Mouse (Mus musculus) midbrain, embryonic 15.5 days (tissue): ENCODE results near the gene Gm10061. TPM values are rescaled to one million over a fixed set of nuclear protein-coding genes. Genes with fewer than 3 reads are reported as not detected.
"Not testable (repeated sequence)": the region's sequence is repeated elsewhere in the genome, so short reads cannot be mapped to it uniquely, and the experiment has no call there.

ENCODE experiments used
- ATAC-seq: fragments of 200-750 bp; cut with Nextera tagmentation; replicated peaks from 2 replicates; pipeline ENCODE4 v1.8.0; 2017; ENCODE audit warnings: moderate TSS enrichment
- H3K27ac ChIP-seq: fragments of 300-500 bp; sonication (generic); 2 replicates; pipeline ENCODE4 v1.5.1; 2015; ENCODE audit warnings: mild to moderate bottlenecking, inconsistent platforms
- H3K27me3 ChIP-seq: fragments of 300-500 bp; sonication (generic); replicated peaks from 2 replicates; pipeline ENCODE4 v1.6.1; 2015; ENCODE audit warnings: inconsistent platforms
- H3K36me3 ChIP-seq: fragments of 300-500 bp; sonication (generic); replicated peaks from 2 replicates; pipeline ENCODE4 v1.6.1; 2015; ENCODE audit warnings: inconsistent platforms
- H3K4me1 ChIP-seq: fragments of 300-500 bp; sonication (generic); 2 replicates; pipeline ENCODE4 v1.6.1; 2015; ENCODE audit warnings: inconsistent platforms
- H3K4me2 ChIP-seq: fragments of 300-500 bp; sonication (generic); 2 replicates; pipeline ENCODE4 v1.6.1; 2015; ENCODE audit warnings: inconsistent platforms, mild to moderate bottlenecking, moderate library complexity
- H3K4me3 ChIP-seq: fragments of 300-500 bp; sonication (generic); 2 replicates; pipeline ENCODE4 v1.5.1; 2015; ENCODE audit warnings: mild to moderate bottlenecking, inconsistent platforms
- H3K9ac ChIP-seq: fragments of 300-500 bp; sonication (generic); 2 replicates; pipeline ENCODE4 v1.6.1; 2015; ENCODE audit warnings: mild to moderate bottlenecking, inconsistent platforms
- H3K9me3 ChIP-seq: fragments of 300-500 bp; sonication (generic); 2 replicates; pipeline ENCODE4 v1.6.1; 2016; ENCODE audit warnings: inconsistent platforms
- WGBS: fragments of 180-500 bp; shearing (Covaris S2); methylation state at CpG from one replicate; pipeline ENCODE4 v1.1.7; 2015; ENCODE audit warnings: mixed read lengths; 5-methylcytosine and 5-hydroxymethylcytosine counted together
- polyA plus RNA-seq: library from polyadenylated mRNA; unstranded; fragments of >200 nt; fragmentation: Nextera tagmentation; extraction: Ambion mirVana; gene quantifications from 2 replicates; pipeline ENCODE4 v1.2.1, GENCODE M21; 2015

Gene Gm10061
- polyA plus RNA-seq, result not detected in 2 replicates

DNA sequence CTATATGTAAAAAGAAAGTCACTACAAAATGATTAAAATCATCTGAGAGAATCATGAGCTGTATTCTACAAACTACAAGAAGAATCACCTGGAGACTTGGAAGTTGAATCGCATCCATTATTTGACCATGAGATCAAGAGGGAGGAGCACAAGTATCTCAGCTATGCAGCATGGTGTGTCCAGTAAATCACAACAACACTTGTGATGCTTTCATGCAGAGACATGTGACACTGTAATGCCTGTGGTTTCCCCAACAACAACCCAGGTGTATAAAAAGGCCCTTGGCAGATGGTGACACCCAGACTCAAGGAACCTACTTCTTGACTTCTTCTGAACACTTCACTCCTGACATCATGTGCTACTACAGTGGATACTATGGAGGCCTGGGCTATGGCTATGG is at the start of gene Gm10061:
Gene Gm10061, plus strand, starts transcription at position 301 of the 400 bp plus-strand sequence.
- Histone ChIP-seq H3K9me3 (no peaks in the 10 kb centered on the region), H3K36me3 (no peaks in the 10 kb centered on the region), H3K4me1 (no peaks in the 10 kb centered on the region), H3K4me3 (no peak within 1 kb of the TSS), H3K9ac (no peak within 1 kb of the TSS), H3K27me3 (no peaks in the 10 kb centered on the region), H3K4me2 (no peak within 1 kb of the TSS), H3K27ac (no peak within 1 kb of the TSS)
- 96% methylated on average over 1 of the region's 1 CpGs for WGBS
- ATAC-seq, result no peak

DNA sequence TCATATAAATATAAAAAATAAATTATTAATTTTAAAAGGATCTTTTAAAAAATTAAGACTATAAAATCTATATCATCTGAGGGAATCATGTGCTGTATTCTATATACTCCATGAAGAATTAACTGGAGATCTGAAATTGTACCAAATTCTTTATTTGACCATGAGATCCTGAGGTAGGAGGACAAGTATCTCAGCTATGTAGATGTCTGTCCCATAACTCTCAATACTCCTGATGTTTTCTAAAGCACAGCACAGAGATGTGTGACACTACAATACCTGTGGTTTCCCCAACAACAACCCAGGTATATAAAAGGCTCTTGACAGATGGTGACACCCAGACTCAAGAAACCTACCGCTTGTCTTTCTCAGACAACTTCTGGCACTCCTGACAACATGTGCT is 10.3 kb upstream of the Gm10061 start, which contains the start of gene Gm6358:
Gene Gm6358, plus strand, starts transcription at position 301 of the 400 bp plus-strand sequence.
- Histone ChIP-seq H3K36me3 (no peaks in the 10 kb centered on the region), H3K4me3 (no peak within 1 kb of the TSS), H3K27ac (no peak within 1 kb of the TSS), H3K4me1 (no peaks in the 10 kb centered on the region), H3K9me3 (no peaks in the 10 kb centered on the region), H3K9ac (no peak within 1 kb of the TSS), H3K27me3 (no peaks in the 10 kb centered on the region), H3K4me2 (no peak within 1 kb of the TSS)
- 98% methylated on average over 1 of the region's 1 CpGs for WGBS
- ATAC-seq, result no peak

DNA sequence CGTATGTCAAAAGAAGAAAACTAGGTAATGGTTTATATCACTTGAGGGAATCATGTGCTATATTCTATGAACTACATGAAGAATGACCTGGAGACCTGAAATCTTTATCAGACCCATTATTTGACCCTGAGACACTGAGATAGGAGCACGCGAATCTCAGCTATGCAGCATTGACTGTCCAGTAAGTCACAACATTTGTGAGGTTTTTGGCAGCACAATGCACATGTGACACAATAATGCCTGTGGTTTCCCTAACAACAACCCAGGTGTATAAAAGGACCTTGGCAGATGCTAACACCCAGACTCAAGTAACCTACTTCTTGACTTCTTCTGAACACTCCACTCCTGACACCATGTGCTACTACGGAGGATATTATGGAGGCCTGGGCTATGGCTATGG is 6.8 kb downstream of the Gm10061 start, which contains the start of gene Gm9789:
Gene Gm9789, plus strand, starts transcription at position 301 of the 400 bp plus-strand sequence.
- no peak for ATAC-seq

GRCm38 (mm10) chr16:89169190-89169589 is 18.3 kb downstream of the Gm10061 start, which contains the start of gene Gm7735:
Gm7735 (plus strand) TSS chr16:89169490.
- H3K9me3 ChIP-seq, ATAC-seq, H3K27me3 ChIP-seq, H3K9ac ChIP-seq, H3K27ac ChIP-seq, H3K4me1 ChIP-seq, H3K4me2 ChIP-seq, H3K36me3 ChIP-seq, H3K4me3 ChIP-seq: not testable (repeated sequence)

More for the DNA sequence above, 6.8 kb downstream of the Gm10061 start, which contains the start of gene Gm9789:
- no peak within 1 kb of the TSS for H3K27ac ChIP-seq
- H3K4me1 ChIP-seq, result no peaks in the 10 kb centered on the region
- no peak within 1 kb of the TSS for H3K4me2 ChIP-seq
- 94% methylated on average over 4 of the region's 4 CpGs for WGBS
- H3K4me3 ChIP-seq, result no peak within 1 kb of the TSS
- H3K36me3 ChIP-seq, result no peaks in the 10 kb centered on the region
- H3K9ac ChIP-seq, result no peak within 1 kb of the TSS
- no peaks in the 10 kb centered on the region for H3K9me3 ChIP-seq
- no peaks in the 10 kb centered on the region for H3K27me3 ChIP-seq

- Histone ChIP-seq H3K9me3 (no peaks in the 10 kb centered on the region), H3K4me2 (no peak within 1 kb of the TSS), H3K4me3 (no peak within 1 kb of the TSS), H3K4me1 (no peaks in the 10 kb centered on the region), H3K9ac (no peak within 1 kb of the TSS), H3K27ac (no peak within 1 kb of the TSS), H3K27me3 (no peaks in the 10 kb centered on the region), H3K36me3 (no peaks in the 10 kb centered on the region)
- no peak for ATAC-seq
- 65% methylated on average over 2 of the region's 2 CpGs for WGBS
Observed at GRCm38 (mm10) chr16:89174435-89174834, 23.5 kb downstream of the Gm10061 start, which contains the start of gene 1110057P08Rik. 1110057P08Rik (plus strand) TSS chr16:89174735.

DNA sequence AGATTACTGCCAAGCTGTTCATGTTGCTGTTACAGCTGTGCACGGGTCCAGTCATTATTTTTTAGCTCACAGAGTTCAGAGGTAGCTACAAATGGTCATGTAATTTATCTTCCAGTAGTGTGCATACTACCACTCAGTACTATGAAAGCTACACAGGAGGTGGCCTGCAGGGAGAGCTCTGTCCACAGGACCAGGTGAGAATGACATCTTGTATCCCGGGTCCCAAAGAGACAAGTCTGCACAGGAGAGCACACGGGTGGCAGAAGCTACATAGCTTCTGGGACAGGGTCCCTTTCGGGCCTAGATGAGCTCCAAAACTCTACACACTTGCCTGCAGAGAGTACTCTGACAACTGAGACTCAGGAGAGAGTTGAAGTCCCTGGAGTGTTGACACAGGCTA is 37.7 kb downstream of the Gm10061 start:
- no peaks in the 10 kb centered on the region for H3K36me3 ChIP-seq
- H3K4me2 ChIP-seq, result no peak overlapping the region
- no peak overlapping the region for H3K9ac ChIP-seq
- H3K4me1 ChIP-seq, result no peaks in the 10 kb centered on the region
- no peak overlapping the region for H3K27ac ChIP-seq
- no peaks in the 10 kb centered on the region for H3K27me3 ChIP-seq
- ATAC-seq, result no peak
- no peak overlapping the region for H3K4me3 ChIP-seq
- WGBS, result 86% methylated on average over 4 of the region's 4 CpGs
- H3K9me3 ChIP-seq, result no peaks in the 10 kb centered on the region

Other genes with a start within 250 kb of the Gm10061 start
- not detected in 2 replicates for gene Krtap19-9b, start 218.8 kb upstream of the Gm10061 start, polyA plus RNA-seq
- gene Krtap16-3, start 188.2 kb upstream of the Gm10061 start, polyA plus RNA-seq, result not detected in 2 replicates
- not detected in 2 replicates for gene Krtap22-2, start 140.3 kb upstream of the Gm10061 start, polyA plus RNA-seq
- not detected in 2 replicates for gene Gm10229, start 135.8 kb upstream of the Gm10061 start, polyA plus RNA-seq
- gene Krtap6-1, start 119.4 kb upstream of the Gm10061 start, polyA plus RNA-seq, result not detected in 2 replicates
- not detected in 2 replicates for gene Gm10228, start 109.6 kb upstream of the Gm10061 start, polyA plus RNA-seq
- gene Krtap6-5, start 103.2 kb upstream of the Gm10061 start, polyA plus RNA-seq, result not detected in 2 replicates
- not detected in 2 replicates for gene 1110025L11Rik, start 87.1 kb upstream of the Gm10061 start, polyA plus RNA-seq
- not detected in 2 replicates for gene Krtap6-3, start 67.1 kb upstream of the Gm10061 start, polyA plus RNA-seq
- not detected in 2 replicates for gene Gm6358, start 10.2 kb upstream of the Gm10061 start, polyA plus RNA-seq
- not detected in 2 replicates for gene Gm9789, start 6.9 kb downstream of the Gm10061 start, polyA plus RNA-seq
- gene Gm7735, start 18.4 kb downstream of the Gm10061 start, polyA plus RNA-seq, result not detected in 2 replicates
- not detected in 2 replicates for gene 1110057P08Rik, start 23.6 kb downstream of the Gm10061 start, polyA plus RNA-seq
- not detected in 2 replicates for gene Krtap20-2, start 54.8 kb downstream of the Gm10061 start, polyA plus RNA-seq